Mouse (Mus musculus) MEL (cell line): ENCODE data around the gene Med27. TPM values are rescaled to one million over a fixed set of nuclear protein-coding genes. Genes with fewer than 3 reads are reported as not detected.

Experiments
- DNase-seq: peaks from one replicate; pipeline ENCODE4 v3.0.0; 2011; ENCODE audit warnings: low read depth, low spot score
- H3K27ac ChIP-seq: 2 replicates; pipeline ENCODE4 v1.5.1; 2012; ENCODE audit warnings: low read depth, mild to moderate bottlenecking, control low read depth, low read length, moderate library complexity; ENCODE audit not compliant: control insufficient read depth
- H3K27me3 ChIP-seq, 2 experiments: fragments of 150-350 bp in 1 of 2; sonication (generic) in 1 of 2; 2 replicates each; pipeline ENCODE4 v1.6.1; 2012; ENCODE audit warnings: low read length in 2 of 2, mild to moderate bottlenecking in 2 of 2, improper control_type of control experiment in 1 of 2, moderate library complexity in 1 of 2; ENCODE audit not compliant: insufficient read depth in 2 of 2, control insufficient read depth in 1 of 2
- H3K36me3 ChIP-seq, 2 experiments: 2 replicates each; pipeline ENCODE4 v1.6.1; 2012 to 2014; ENCODE audit warnings: low read length in 2 of 2, improper control_type of control experiment in 1 of 2, inconsistent platforms in 1 of 2, mild to moderate bottlenecking in 1 of 2; ENCODE audit not compliant: insufficient read depth in 2 of 2, control insufficient read depth in 1 of 2
- H3K4me1 ChIP-seq, 2 experiments: fragments of 150-350 bp in 1 of 2; sonication (generic) in 1 of 2; 2 replicates each; pipeline ENCODE4 v1.6.1; 2012; ENCODE audit warnings: low read length in 2 of 2, improper control_type of control experiment in 1 of 2, mild to moderate bottlenecking in 1 of 2; ENCODE audit not compliant: insufficient read depth in 2 of 2, control insufficient read depth in 1 of 2
- H3K4me3 ChIP-seq, 2 experiments: fragments of 150-350 bp in 1 of 2; sonication (generic) in 1 of 2; 2 replicates each; pipeline ENCODE4 v1.5.1; 2012; ENCODE audit warnings: low read depth in 2 of 2, low read length in 2 of 2, mild to moderate bottlenecking in 2 of 2, moderate library complexity in 2 of 2, control low read depth in 1 of 2, improper control_type of control experiment in 1 of 2; ENCODE audit not compliant: control insufficient read depth in 1 of 2, insufficient read depth in 1 of 2
- H3K79me2 ChIP-seq: 2 replicates; pipeline ENCODE4 v1.6.1; 2012; ENCODE audit warnings: mild to moderate bottlenecking, low read length, moderate library complexity; ENCODE audit not compliant: control insufficient read depth, poor library complexity, insufficient read depth
- H3K9ac ChIP-seq: 2 replicates; pipeline ENCODE4 v1.6.1; 2012; ENCODE audit warnings: low read depth, mild to moderate bottlenecking, control low read depth, low read length, moderate library complexity; ENCODE audit not compliant: control insufficient read depth, poor library complexity, severe bottlenecking
- H3K9me3 ChIP-seq: fragments of 150-350 bp; sonication (generic); replicated peaks from 2 replicates; pipeline ENCODE4 v1.6.1; 2012; ENCODE audit warnings: mild to moderate bottlenecking, low read length, improper control_type of control experiment, moderate library complexity; ENCODE audit not compliant: insufficient read depth
- BHLHE40 ChIP-seq: IDR thresholded peaks from 2 replicates; pipeline ENCODE4 v1.6.1; 2012; ENCODE audit warnings: low read depth, mild to moderate bottlenecking, inconsistent platforms, low read length, improper control_type of control experiment, borderline replicate concordance
- CHD1 ChIP-seq: IDR thresholded peaks from 2 replicates; pipeline ENCODE4 v1.6.1; 2012; ENCODE audit warnings: low read depth, mild to moderate bottlenecking, inconsistent platforms, low read length, improper control_type of control experiment
- CHD2 ChIP-seq: IDR thresholded peaks from 2 replicates; pipeline ENCODE4 v1.6.1; 2011; ENCODE audit warnings: low read length, improper control_type of control experiment
- ELF1 ChIP-seq: IDR thresholded peaks from 2 replicates; pipeline ENCODE4 v1.6.1; 2014; ENCODE audit warnings: low read depth, mild to moderate bottlenecking, inconsistent platforms, low read length, improper control_type of control experiment, moderate library complexity
- EP300 ChIP-seq, 2 experiments: IDR thresholded peaks; 2 replicates each; pipeline ENCODE4 v1.6.1; 2011; ENCODE audit warnings: improper control_type of control experiment in 2 of 2, low read length in 2 of 2, low read depth in 1 of 2, mild to moderate bottlenecking in 1 of 2
- GABPA ChIP-seq: IDR thresholded peaks from 2 replicates; pipeline ENCODE4 v1.6.1; 2012; ENCODE audit warnings: low read depth, mild to moderate bottlenecking, inconsistent platforms, low read length, improper control_type of control experiment, moderate library complexity
- GATA1 ChIP-seq: IDR thresholded peaks from 2 replicates; pipeline ENCODE4 v1.6.1; 2011; ENCODE audit warnings: low read depth, low read length, improper control_type of control experiment
- JUND ChIP-seq: IDR thresholded peaks from 2 replicates; pipeline ENCODE4 v1.6.1; 2011; ENCODE audit warnings: low read depth, mild to moderate bottlenecking, improper control_type of control experiment, low read length
- MAFK ChIP-seq: IDR thresholded peaks from 2 replicates; pipeline ENCODE4 v1.6.1; 2011; ENCODE audit warnings: low read depth, mild to moderate bottlenecking, low read length, improper control_type of control experiment, borderline replicate concordance
- MAX ChIP-seq: IDR thresholded peaks from 2 replicates; pipeline ENCODE4 v1.6.1; 2011; ENCODE audit warnings: low read length, improper control_type of control experiment
- MAZ ChIP-seq: IDR thresholded peaks from 2 replicates; pipeline ENCODE4 v1.6.1; 2012; ENCODE audit warnings: low read depth, mild to moderate bottlenecking, inconsistent platforms, low read length, improper control_type of control experiment
- MEF2A ChIP-seq: IDR thresholded peaks from 2 replicates; pipeline ENCODE4 v1.6.1; 2014; ENCODE audit warnings: low read depth, mild to moderate bottlenecking, inconsistent platforms, low read length, improper control_type of control experiment; ENCODE audit not compliant: poor library complexity, insufficient replicate concordance, severe bottlenecking; ENCODE audit errors: extremely low read depth
- NRF1 ChIP-seq: IDR thresholded peaks from 2 replicates; pipeline ENCODE4 v1.6.1; 2014; ENCODE audit warnings: low read depth, mild to moderate bottlenecking, inconsistent platforms, low read length, improper control_type of control experiment, moderate library complexity; ENCODE audit not compliant: poor library complexity, insufficient read depth, severe bottlenecking
- POLR2A ChIP-seq, 2 experiments: IDR thresholded peaks; 2 replicates each; pipeline ENCODE4 v1.6.1; 2011 to 2012; ENCODE audit warnings: low read length in 2 of 2, mild to moderate bottlenecking in 2 of 2, control low read depth in 1 of 2, improper control_type of control experiment in 1 of 2, low read depth in 1 of 2, moderate library complexity in 1 of 2; ENCODE audit not compliant: control insufficient read depth in 1 of 2, insufficient read depth in 1 of 2, poor library complexity in 1 of 2
- POLR2AphosphoS5 ChIP-seq: IDR thresholded peaks from 2 replicates; pipeline ENCODE4 v1.6.1; 2012; ENCODE audit warnings: low read depth, borderline replicate concordance, mild to moderate bottlenecking, inconsistent platforms, low read length, moderate library complexity, mixed read lengths
- RCOR1 ChIP-seq: IDR thresholded peaks from 2 replicates; pipeline ENCODE4 v1.6.1; 2012; ENCODE audit warnings: low read depth, mild to moderate bottlenecking, inconsistent platforms, low read length, improper control_type of control experiment
- TBP ChIP-seq: IDR thresholded peaks from 2 replicates; pipeline ENCODE4 v1.8.0; 2011; ENCODE audit warnings: low read depth, low read length, improper control_type of control experiment
- UBTF ChIP-seq: IDR thresholded peaks from 2 replicates; pipeline ENCODE4 v1.6.1; 2012; ENCODE audit warnings: low read depth, mild to moderate bottlenecking, inconsistent platforms, low read length, improper control_type of control experiment, moderate library complexity, borderline replicate concordance; ENCODE audit not compliant: insufficient read depth
- USF1 ChIP-seq: IDR thresholded peaks from 2 replicates; pipeline ENCODE4 v1.6.1; 2014; ENCODE audit warnings: low read depth, mild to moderate bottlenecking, inconsistent platforms, low read length, improper control_type of control experiment, moderate library complexity
- ZC3H11A ChIP-seq: IDR thresholded peaks from 2 replicates; pipeline ENCODE4 v1.6.1; 2012; ENCODE audit warnings: low read depth, mild to moderate bottlenecking, inconsistent platforms, low read length, improper control_type of control experiment
- ZKSCAN1 ChIP-seq: IDR thresholded peaks from 2 replicates; pipeline ENCODE4 v1.6.1; 2012; ENCODE audit warnings: low read depth, mild to moderate bottlenecking, inconsistent platforms, low read length, improper control_type of control experiment, moderate library complexity
- ZNF384 ChIP-seq: IDR thresholded peaks from 2 replicates; pipeline ENCODE4 v1.6.1; 2012; ENCODE audit warnings: low read depth, mild to moderate bottlenecking, inconsistent platforms, low read length, improper control_type of control experiment
- polyA plus RNA-seq, 2 experiments: library from polyadenylated mRNA; stranded (reverse) in 1 of 2; unstranded in 1 of 2; fragments of >175 nt in 1 of 2; fragments of >200 nt in 1 of 2; gene quantifications; 2 replicates each; pipeline versions ENCODE4 v1.2.1 to v1.2.4; 2012; ENCODE audit warnings: low replicate concordance in 2 of 2, low read depth in 1 of 2; ENCODE audit not compliant: insufficient read length in 2 of 2, insufficient read depth in 1 of 2, missing spikeins in 1 of 2
- total RNA-seq: library from RNA; depleted of rRNA; stranded (reverse); fragments of 300-350 nt; gene quantifications from 2 replicates; pipeline ENCODE4 v1.2.3, GENCODE M21; 2012

Gene Med27
- total and polyA plus RNA-seq, 3 experiments = 46.3 to 46.9 TPM; not detected in 1

DNA sequence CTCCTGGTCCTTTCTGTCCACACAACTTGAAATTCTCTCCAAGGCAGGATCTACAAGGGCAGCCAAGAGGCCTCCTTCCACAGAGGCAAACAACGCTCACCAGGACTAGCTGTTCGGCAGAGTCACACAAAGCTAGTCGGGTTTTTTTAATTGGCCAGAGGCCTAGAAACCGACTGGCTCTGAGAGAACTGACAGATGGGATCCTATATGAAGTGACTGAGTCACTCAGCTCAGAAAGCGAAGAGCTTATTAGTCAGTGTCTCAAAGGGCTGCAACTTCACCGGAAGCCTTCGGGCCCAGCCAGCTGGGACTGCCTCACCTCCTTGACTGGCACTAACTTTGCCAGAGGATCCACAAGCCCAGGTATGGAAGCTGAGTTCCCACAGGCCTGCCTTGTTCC lies 217.4 kb downstream of the Med27 start:
- no peaks in the 10 kb centered on the region for H3K4me1 ChIP-seq

DNA sequence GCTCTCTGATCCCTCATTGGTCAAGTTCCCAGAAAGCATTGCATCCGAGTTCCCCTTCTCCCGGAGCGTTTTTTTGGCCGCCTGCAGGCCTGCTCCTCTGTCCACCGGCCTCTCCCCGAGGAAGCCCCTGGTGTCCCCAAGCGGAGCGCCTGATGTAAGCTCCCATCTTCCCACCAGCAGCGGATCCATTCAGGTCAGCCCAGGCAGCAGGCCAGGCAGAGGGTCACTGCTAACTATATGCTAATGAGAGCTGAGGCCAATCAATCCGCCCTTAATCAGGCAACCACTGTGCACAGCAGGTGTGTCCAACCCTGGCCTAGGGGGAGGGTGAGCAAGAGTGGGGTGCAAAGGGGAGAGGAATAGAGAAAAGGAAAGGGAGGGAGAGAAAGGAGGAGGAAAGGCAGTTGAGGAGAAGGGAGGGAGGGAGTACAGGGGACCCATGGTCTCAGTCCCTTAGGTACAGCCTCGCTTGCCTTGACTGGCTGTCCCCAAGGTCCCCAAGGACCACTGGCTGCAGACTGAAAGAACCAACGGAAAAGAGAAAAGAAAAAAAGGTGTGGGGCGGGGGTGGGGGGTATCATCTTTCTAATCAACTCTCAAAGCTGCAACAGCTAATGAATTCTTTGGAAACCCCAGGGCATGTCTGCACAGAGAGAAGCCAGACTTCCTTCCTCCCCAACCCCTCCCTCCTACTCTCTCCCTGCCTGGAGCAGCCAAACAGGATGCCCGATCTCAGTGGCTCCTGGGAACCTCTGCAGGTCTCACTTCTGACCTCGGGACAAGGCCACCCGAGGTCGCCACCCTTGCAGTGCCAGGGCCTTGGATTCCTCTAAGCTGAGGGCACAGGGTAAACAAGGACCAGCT lies 219.2 kb downstream of the Med27 start:
- Histone ChIP-seq H3K4me1 (no peaks in the 10 kb centered on the region), H3K27ac (no peak overlapping the region), H3K79me2 (no peaks in the 10 kb centered on the region), H3K9ac (no peak overlapping the region), H3K9me3 (no peaks in the 10 kb centered on the region), H3K4me3 (no peak overlapping the region), H3K36me3 (no peaks in the 10 kb centered on the region), H3K27me3 (peaks cover 0 to 8% of the 10 kb centered on the region in 2 experiments; a peak in 1 of 4 replicates)
- DNase-seq = no peak
- no peak for TF ChIP-seq MAX
- TF ChIP-seq GABPA = no peak
- no peak for TF ChIP-seq POLR2A (IDR thresholded peaks at IDR 0.05; ENCODE audit: control insufficient read depth in 1 of 2, insufficient read depth in 1 of 2, low read depth in 1 of 2, low read length in 2 of 2, poor library complexity in 1 of 2)
- no peak for TF ChIP-seq ELF1
- TF ChIP-seq MEF2A = no peak
- TF ChIP-seq UBTF = no peak
- TF ChIP-seq USF1 = no peak
- TF ChIP-seq ZC3H11A = no peak
- TF ChIP-seq GATA1 = no peak
- no peak for TF ChIP-seq MAFK
- TF ChIP-seq RCOR1 = no peak
- TF ChIP-seq JUND = no peak
- no peak for TF ChIP-seq ZKSCAN1
- TF ChIP-seq TBP = no peak

More for the DNA sequence above, 217.4 kb downstream of the Med27 start:
- Histone ChIP-seq H3K79me2 (no peaks in the 10 kb centered on the region), H3K27ac (no peak overlapping the region), H3K36me3 (no peaks in the 10 kb centered on the region), H3K27me3 (peaks cover 0 to 8% of the 10 kb centered on the region in 2 experiments; a peak in 1 of 4 replicates), H3K9ac (no peak overlapping the region), H3K9me3 (no peaks in the 10 kb centered on the region), H3K4me3 (no peak overlapping the region)
- TF ChIP-seq ZC3H11A (no peak), ZKSCAN1 (no peak), EP300 (IDR thresholded peaks at IDR 0.05; ENCODE audit: low read depth in 1 of 2, low read length in 2 of 2) (no peak), CHD1 (no peak), BHLHE40 (no peak), MAZ (no peak), USF1 (no peak), GATA1 (no peak), NRF1 (no peak), POLR2AphosphoS5 (no peak), ZNF384 (no peak), CHD2 (no peak)
- no peak for DNase-seq
